10 mouse cellular contexts compared by ENCODE assay signal in genomic region chr10:80946684-80947437, GRCm38 (mm10). TPM values are rescaled to one million over a fixed set of nuclear protein-coding genes. Genes with fewer than 3 reads are reported as not detected.
DNase-seq lines count a peak whose midpoint lies in the region; ATAC-seq and TF ChIP-seq lines count a peak whose summit lies in the region.
"Had no signal": no experiment of that assay in that cellular context is flagged by ENCODE, and none has a peak within 500 bp of the region (broad histone marks: within the 10 kb centered on the region; RNA-seq: fewer than 3 reads in every experiment).

No protein-coding gene starts in this region.

- H3K36me3 ChIP-seq in forebrain, postnatal 0 days (ENCODE audit: insufficient read depth): no peaks in the 10 kb centered on the region
- H3K36me3 ChIP-seq in forebrain, embryonic 16.5 days (ENCODE audit: control insufficient read depth, insufficient read depth): no peaks in the 10 kb centered on the region
- H3K36me3 ChIP-seq in liver, embryonic 14.5 days (replicated peaks; ENCODE audit: control insufficient read depth, insufficient read depth, low read depth): no peaks in the 10 kb centered on the region
- H3K36me3 ChIP-seq in myocyte (ENCODE audit: control insufficient read depth, insufficient read depth): no peaks in the 10 kb centered on the region
- H3K36me3 ChIP-seq: midbrain, embryonic 10.5 days had no signal

- no peak for TF ChIP-seq EP300 in liver, embryonic 14.5 days (IDR thresholded peaks at IDR 0.05; ENCODE audit: low read depth)

- no peaks in the 10 kb centered on the region for H3K4me1 ChIP-seq in forebrain, postnatal 0 days (ENCODE audit: insufficient read depth)
- H3K4me1 ChIP-seq in forebrain, embryonic 16.5 days (replicated peaks; ENCODE audit: control insufficient read depth, insufficient read depth, low read length): no peaks in the 10 kb centered on the region
- peaks cover 0 to 9% of the 10 kb centered on the region in 2 experiments; a peak in 2 of 4 replicates for H3K4me1 ChIP-seq in liver, embryonic 14.5 days (replicated peaks; ENCODE audit: control insufficient read depth in 2 of 2, insufficient read depth in 2 of 2, low read length in 1 of 2)

- H3K4me3 ChIP-seq in forebrain, postnatal 0 days (ENCODE audit: low read depth, low read length): no peak overlapping the region
- no peak overlapping the region for H3K4me3 ChIP-seq in forebrain, embryonic 16.5 days (replicated peaks; ENCODE audit: low read length)
- no peak overlapping the region for H3K4me3 ChIP-seq in liver, embryonic 14.5 days (ENCODE audit: insufficient read depth in 1 of 2, low read depth in 2 of 2, low read length in 2 of 2)
- H3K4me3 ChIP-seq in myocyte: no peak overlapping the region
- H3K4me3 ChIP-seq: midbrain, embryonic 10.5 days had no signal

- H3ac ChIP-seq in myocyte (ENCODE audit: control insufficient read depth, insufficient read length): no peak overlapping the region

- no peak overlapping the region for H3K9ac ChIP-seq in forebrain, postnatal 0 days
- H3K9ac ChIP-seq in forebrain, embryonic 16.5 days (replicated peaks; ENCODE audit: low read depth, low read length): no peak overlapping the region
- no peak overlapping the region for H3K9ac ChIP-seq in liver, embryonic 14.5 days (replicated peaks)

- ATAC-seq in forebrain, postnatal 0 days: no peak; the same call in 1 of the 2 replicates
- ATAC-seq in forebrain, embryonic 16.5 days: no peak
- ATAC-seq in liver, embryonic 14.5 days (ENCODE audit: insufficient read depth): no peak
- ATAC-seq in erythroid progenitor cell, adult 5-6 weeks (replicated peaks; ENCODE audit: low FRiP score, poor library complexity, severe bottlenecking): no peak

- H3K79me2 ChIP-seq in myocyte (ENCODE audit: control insufficient read depth, insufficient read depth): no peaks in the 10 kb centered on the region

- no peaks in the 10 kb centered on the region for H3K9me3 ChIP-seq in forebrain, postnatal 0 days (ENCODE audit: low read length)
- H3K9me3 ChIP-seq in forebrain, embryonic 16.5 days (ENCODE audit: control insufficient read depth, low read length): no peaks in the 10 kb centered on the region
- H3K9me3 ChIP-seq in liver, embryonic 14.5 days (ENCODE audit: control insufficient read depth, low read length): no peaks in the 10 kb centered on the region
- H3K9me3 ChIP-seq: midbrain, embryonic 10.5 days had no signal

- TF ChIP-seq POLR2A in myocyte (IDR thresholded peaks at IDR 0.05; ENCODE audit: insufficient read length, low read depth): no peak

- no peaks in the 10 kb centered on the region for H3K27me3 ChIP-seq in forebrain, postnatal 0 days (ENCODE audit: insufficient read depth, low read length)
- H3K27me3 ChIP-seq in forebrain, embryonic 16.5 days (replicated peaks; ENCODE audit: control insufficient read depth, insufficient read depth, low read length): no peaks in the 10 kb centered on the region
- H3K27me3 ChIP-seq in liver, embryonic 14.5 days (ENCODE audit: control insufficient read depth, insufficient read depth, low read length): no peaks in the 10 kb centered on the region
- H3K27me3 ChIP-seq in myocyte (ENCODE audit: control insufficient read depth, insufficient read depth, insufficient read length): no peaks in the 10 kb centered on the region

- 64% methylated on average over 14 of the region's 14 CpGs for WGBS in forebrain, postnatal 0 days
- 64% methylated on average over 14 of the region's 14 CpGs for WGBS in forebrain, embryonic 16.5 days
- 58% methylated on average over 14 of the region's 14 CpGs for WGBS in liver, embryonic 14.5 days (ENCODE audit: insufficient replicate concordance)

- DNase-seq in forebrain, postnatal 0 days: no peak
- DNase-seq in liver, embryonic 14.5 days (ENCODE audit: low read depth in 3 of 3, low spot score in 3 of 3): no peak
- DNase-seq in liver (no peak), MN1 (ENCODE audit: low spot score) (peak; percentile 50)
- DNase-seq in cerebellum, adult 18-20 months: no peak
- DNase-seq: right cerebral cortex, adult 18-20 months had no signal

- no peak overlapping the region for H3K4me2 ChIP-seq in forebrain, postnatal 0 days (ENCODE audit: low read depth)
- no peak overlapping the region for H3K4me2 ChIP-seq in forebrain, embryonic 16.5 days (ENCODE audit: low read length)
- no peak overlapping the region for H3K4me2 ChIP-seq in liver, embryonic 14.5 days (ENCODE audit: low read depth)
- H3K4me2 ChIP-seq in myocyte (ENCODE audit: low read depth): peak overlapping the region; percentile 62

- peak; percentile 56 for TF ChIP-seq CTCF in forebrain, postnatal 0 days (IDR thresholded peaks at IDR 0.05; ENCODE audit: low read depth)
- TF ChIP-seq CTCF in liver, embryonic 14.5 days (IDR thresholded peaks at IDR 0.05; ENCODE audit: low read depth): peak; percentile 67

- H3K27ac ChIP-seq in forebrain, postnatal 0 days (ENCODE audit: low read depth, low read length): no peak overlapping the region
- H3K27ac ChIP-seq in forebrain, embryonic 16.5 days (ENCODE audit: low read length): no peak overlapping the region
- no peak overlapping the region for H3K27ac ChIP-seq in liver, embryonic 14.5 days
- H3K27ac ChIP-seq: midbrain, embryonic 10.5 days had no signal

TF ChIP-seq in myocyte, 11 proteins besides CTCF, POLR2A, EP300 and RAD21:
- TF ChIP-seq E2F4 (IDR thresholded peaks at IDR 0.05; ENCODE audit: insufficient read depth) (no peak), REST (IDR thresholded peaks at IDR 0.05; ENCODE audit: insufficient read depth, insufficient read length) (no peak), MAX (IDR thresholded peaks at IDR 0.05; ENCODE audit: low read depth) (no peak), MYOG (IDR thresholded peaks at IDR 0.05; ENCODE audit: control insufficient read depth in 1 of 3, insufficient read depth in 1 of 3, insufficient read length in 2 of 3, low read depth in 2 of 3) (no peak), CEBPB (IDR thresholded peaks at IDR 0.05; ENCODE audit: insufficient read depth, poor library complexity, severe bottlenecking) (no peak), MYOD1 (IDR thresholded peaks at IDR 0.05; ENCODE audit: control insufficient read depth in 1 of 3, insufficient read length in 2 of 3, low read depth in 2 of 3) (no peak), TCF3 (IDR thresholded peaks at IDR 0.05; ENCODE audit: insufficient read length, low read depth) (no peak), USF1 (IDR thresholded peaks at IDR 0.05; ENCODE audit: low read depth) (no peak), POLR2AphosphoS2 (IDR thresholded peaks at IDR 0.05; ENCODE audit: insufficient read length, low read depth) (no peak), TCF12 (IDR thresholded peaks at IDR 0.05; ENCODE audit: insufficient read depth, poor library complexity, severe bottlenecking) (no peak)

RNA-seq across cellular contexts. Expression of gene Gadd45b, which starts 17.0 kb away (rescaled TPM):
- 5.0 and 5.8 TPM in 2 replicates for total RNA-seq in forebrain, postnatal 0 days (2014; rRNA removed)
- 6.5 and 7.7 TPM in 2 replicates for polyA plus RNA-seq in forebrain, postnatal 0 days (2015; fragmentation: Nextera tagmentation; extraction: Ambion mirVana)
- polyA plus RNA-seq in forebrain, embryonic 16.5 days (2015; fragmentation: Nextera tagmentation; extraction: Ambion mirVana): 5.8 and 7.0 TPM in 2 replicates
- polyA plus RNA-seq in liver, embryonic 14.5 days (2012; rRNA removed): 1.3 and 1.9 TPM in 2 replicates
- polyA plus RNA-seq in liver, embryonic 14.5 days (2014; fragmentation: Nextera tagmentation; extraction: Ambion mirVana): 2.0 and 2.7 TPM in 2 replicates
- 52.2 TPM for polyA plus RNA-seq in myocyte (2012; fragmentation: generic; extraction: Trizol)
- 1.3 and 1.8 TPM in 2 replicates for total RNA-seq in erythroid progenitor cell, adult 5-6 weeks (2015; ENCODE audit: low replicate concordance)
- total RNA-seq in erythroid progenitor cell, adult 5-6 weeks (2017; ENCODE audit: low replicate concordance): 3.6 and 9.2 TPM in 2 replicates

RNA-seq across cellular contexts. Expression of gene Lmnb2, which starts 28.8 kb away (rescaled TPM):
- total RNA-seq in forebrain, postnatal 0 days (2014; rRNA removed): 46.1 and 46.5 TPM in 2 replicates
- 22.1 and 24.5 TPM in 2 replicates for polyA plus RNA-seq in forebrain, postnatal 0 days (2015; fragmentation: Nextera tagmentation; extraction: Ambion mirVana)
- 53.2 and 59.8 TPM in 2 replicates for polyA plus RNA-seq in forebrain, embryonic 16.5 days (2015; fragmentation: Nextera tagmentation; extraction: Ambion mirVana)
- polyA plus RNA-seq in liver, embryonic 14.5 days (2012; rRNA removed): 9.5 and 11.3 TPM in 2 replicates
- 2.8 and 3.2 TPM in 2 replicates for polyA plus RNA-seq in liver, embryonic 14.5 days (2014; fragmentation: Nextera tagmentation; extraction: Ambion mirVana)
- 65.2 TPM for polyA plus RNA-seq in myocyte (2012; fragmentation: generic; extraction: Trizol)
- 0.36 and 1.3 TPM in 2 replicates for total RNA-seq in erythroid progenitor cell, adult 5-6 weeks (2015; ENCODE audit: low replicate concordance)
- 7.3 and 9.0 TPM in 2 replicates for total RNA-seq in erythroid progenitor cell, adult 5-6 weeks (2017; ENCODE audit: low replicate concordance)

RNA-seq across cellular contexts. Expression of gene Timm13, which starts 46.1 kb away (rescaled TPM):
- 214 and 233 TPM in 2 replicates for total RNA-seq in forebrain, postnatal 0 days (2014; rRNA removed)
- 381 and 448 TPM in 2 replicates for polyA plus RNA-seq in forebrain, postnatal 0 days (2015; fragmentation: Nextera tagmentation; extraction: Ambion mirVana)
- polyA plus RNA-seq in forebrain, embryonic 16.5 days (2015; fragmentation: Nextera tagmentation; extraction: Ambion mirVana): 298 and 299 TPM in 2 replicates
- 114 and 145 TPM in 2 replicates for polyA plus RNA-seq in liver, embryonic 14.5 days (2012; rRNA removed)
- polyA plus RNA-seq in liver, embryonic 14.5 days (2014; fragmentation: Nextera tagmentation; extraction: Ambion mirVana): 201 and 208 TPM in 2 replicates
- 225 TPM for polyA plus RNA-seq in myocyte (2012; fragmentation: generic; extraction: Trizol)
- 17.6 and 32.1 TPM in 2 replicates for total RNA-seq in erythroid progenitor cell, adult 5-6 weeks (2015; ENCODE audit: low replicate concordance)
- total RNA-seq in erythroid progenitor cell, adult 5-6 weeks (2017; ENCODE audit: low replicate concordance): 3.7 and 7.6 TPM in 2 replicates
